Mouse (Mus musculus) MEL (cell line): ENCODE results near the gene Ghr. TPM values are rescaled to one million over a fixed set of nuclear protein-coding genes. Genes with fewer than 3 reads are reported as not detected.

ENCODE experiments used
- DNase-seq: peaks from one replicate; pipeline ENCODE4 v3.0.0; 2011; ENCODE audit warnings: low read depth, low spot score
- H3K27ac ChIP-seq: 2 replicates; pipeline ENCODE4 v1.5.1; 2012; ENCODE audit warnings: low read depth, mild to moderate bottlenecking, control low read depth, low read length, moderate library complexity; ENCODE audit not compliant: control insufficient read depth
- H3K27me3 ChIP-seq, 2 experiments: fragments of 150-350 bp in 1 of 2; sonication (generic) in 1 of 2; 2 replicates each; pipeline ENCODE4 v1.6.1; 2012; ENCODE audit warnings: low read length in 2 of 2, mild to moderate bottlenecking in 2 of 2, improper control_type of control experiment in 1 of 2, moderate library complexity in 1 of 2; ENCODE audit not compliant: insufficient read depth in 2 of 2, control insufficient read depth in 1 of 2
- H3K36me3 ChIP-seq, 2 experiments: 2 replicates each; pipeline ENCODE4 v1.6.1; 2012 to 2014; ENCODE audit warnings: low read length in 2 of 2, improper control_type of control experiment in 1 of 2, inconsistent platforms in 1 of 2, mild to moderate bottlenecking in 1 of 2; ENCODE audit not compliant: insufficient read depth in 2 of 2, control insufficient read depth in 1 of 2
- H3K4me1 ChIP-seq, 2 experiments: fragments of 150-350 bp in 1 of 2; sonication (generic) in 1 of 2; 2 replicates each; pipeline ENCODE4 v1.6.1; 2012; ENCODE audit warnings: low read length in 2 of 2, improper control_type of control experiment in 1 of 2, mild to moderate bottlenecking in 1 of 2; ENCODE audit not compliant: insufficient read depth in 2 of 2, control insufficient read depth in 1 of 2
- H3K4me3 ChIP-seq, 2 experiments: fragments of 150-350 bp in 1 of 2; sonication (generic) in 1 of 2; 2 replicates each; pipeline ENCODE4 v1.5.1; 2012; ENCODE audit warnings: low read depth in 2 of 2, low read length in 2 of 2, mild to moderate bottlenecking in 2 of 2, moderate library complexity in 2 of 2, control low read depth in 1 of 2, improper control_type of control experiment in 1 of 2; ENCODE audit not compliant: control insufficient read depth in 1 of 2, insufficient read depth in 1 of 2
- H3K79me2 ChIP-seq: 2 replicates; pipeline ENCODE4 v1.6.1; 2012; ENCODE audit warnings: mild to moderate bottlenecking, low read length, moderate library complexity; ENCODE audit not compliant: control insufficient read depth, poor library complexity, insufficient read depth
- H3K9ac ChIP-seq: 2 replicates; pipeline ENCODE4 v1.6.1; 2012; ENCODE audit warnings: low read depth, mild to moderate bottlenecking, control low read depth, low read length, moderate library complexity; ENCODE audit not compliant: control insufficient read depth, poor library complexity, severe bottlenecking
- H3K9me3 ChIP-seq: fragments of 150-350 bp; sonication (generic); replicated peaks from 2 replicates; pipeline ENCODE4 v1.6.1; 2012; ENCODE audit warnings: mild to moderate bottlenecking, low read length, improper control_type of control experiment, moderate library complexity; ENCODE audit not compliant: insufficient read depth
- BHLHE40 ChIP-seq: IDR thresholded peaks from 2 replicates; pipeline ENCODE4 v1.6.1; 2012; ENCODE audit warnings: low read depth, mild to moderate bottlenecking, inconsistent platforms, low read length, improper control_type of control experiment, borderline replicate concordance
- CHD1 ChIP-seq: IDR thresholded peaks from 2 replicates; pipeline ENCODE4 v1.6.1; 2012; ENCODE audit warnings: low read depth, mild to moderate bottlenecking, inconsistent platforms, low read length, improper control_type of control experiment
- CTCF ChIP-seq, 3 experiments: IDR thresholded peaks in 2 of 3; conservative IDR thresholded peaks in 1 of 3; 2 replicates each; pipeline ENCODE4 v1.5.1; 2011 to 2012; ENCODE audit warnings: low read length in 3 of 3, low read depth in 2 of 3, mild to moderate bottlenecking in 2 of 3, improper control_type of control experiment in 1 of 3, inconsistent platforms in 1 of 3, mixed read lengths in 1 of 3, moderate library complexity in 1 of 3; ENCODE audit not compliant: control insufficient read depth in 1 of 3, insufficient read depth in 1 of 3, poor library complexity in 1 of 3, severe bottlenecking in 1 of 3
- E2F4 ChIP-seq: IDR thresholded peaks from 2 replicates; pipeline ENCODE4 v1.6.1; 2011; ENCODE audit warnings: low read depth, low read length, improper control_type of control experiment, borderline replicate concordance
- GABPA ChIP-seq: IDR thresholded peaks from 2 replicates; pipeline ENCODE4 v1.6.1; 2012; ENCODE audit warnings: low read depth, mild to moderate bottlenecking, inconsistent platforms, low read length, improper control_type of control experiment, moderate library complexity
- GATA1 ChIP-seq: IDR thresholded peaks from 2 replicates; pipeline ENCODE4 v1.6.1; 2011; ENCODE audit warnings: low read depth, low read length, improper control_type of control experiment
- HCFC1 ChIP-seq: IDR thresholded peaks from 2 replicates; pipeline ENCODE4 v1.6.1; 2012; ENCODE audit warnings: low read depth, mild to moderate bottlenecking, inconsistent platforms, low read length, improper control_type of control experiment, moderate library complexity
- JUND ChIP-seq: IDR thresholded peaks from 2 replicates; pipeline ENCODE4 v1.6.1; 2011; ENCODE audit warnings: low read depth, mild to moderate bottlenecking, improper control_type of control experiment, low read length
- MAFK ChIP-seq: IDR thresholded peaks from 2 replicates; pipeline ENCODE4 v1.6.1; 2011; ENCODE audit warnings: low read depth, mild to moderate bottlenecking, low read length, improper control_type of control experiment, borderline replicate concordance
- MAZ ChIP-seq: IDR thresholded peaks from 2 replicates; pipeline ENCODE4 v1.6.1; 2012; ENCODE audit warnings: low read depth, mild to moderate bottlenecking, inconsistent platforms, low read length, improper control_type of control experiment
- MEF2A ChIP-seq: IDR thresholded peaks from 2 replicates; pipeline ENCODE4 v1.6.1; 2014; ENCODE audit warnings: low read depth, mild to moderate bottlenecking, inconsistent platforms, low read length, improper control_type of control experiment; ENCODE audit not compliant: poor library complexity, insufficient replicate concordance, severe bottlenecking; ENCODE audit errors: extremely low read depth
- MYB ChIP-seq: IDR thresholded peaks from 2 replicates; pipeline ENCODE4 v1.6.1; 2011; ENCODE audit warnings: mild to moderate bottlenecking, low read depth, low read length, improper control_type of control experiment
- MYC ChIP-seq: IDR thresholded peaks from 2 replicates; pipeline ENCODE4 v1.6.1; 2011; ENCODE audit warnings: low read depth, mild to moderate bottlenecking, low read length, improper control_type of control experiment, moderate library complexity
- NELFE ChIP-seq: IDR thresholded peaks from 2 replicates; pipeline ENCODE4 v1.6.1; 2011; ENCODE audit warnings: low read depth, low read length, improper control_type of control experiment
- NRF1 ChIP-seq: IDR thresholded peaks from 2 replicates; pipeline ENCODE4 v1.6.1; 2014; ENCODE audit warnings: low read depth, mild to moderate bottlenecking, inconsistent platforms, low read length, improper control_type of control experiment, moderate library complexity; ENCODE audit not compliant: poor library complexity, insufficient read depth, severe bottlenecking
- POLR2AphosphoS5 ChIP-seq: IDR thresholded peaks from 2 replicates; pipeline ENCODE4 v1.6.1; 2012; ENCODE audit warnings: low read depth, borderline replicate concordance, mild to moderate bottlenecking, inconsistent platforms, low read length, moderate library complexity, mixed read lengths
- RAD21 ChIP-seq: IDR thresholded peaks from 2 replicates; pipeline ENCODE4 v1.6.1; 2011; ENCODE audit warnings: mild to moderate bottlenecking, low read depth, low read length, improper control_type of control experiment
- SIN3A ChIP-seq: IDR thresholded peaks from 2 replicates; pipeline ENCODE4 v1.6.1; 2012; ENCODE audit warnings: low read length, improper control_type of control experiment, inconsistent platforms
- TAL1 ChIP-seq: IDR thresholded peaks from 2 replicates; pipeline ENCODE4 v1.6.1; 2012; ENCODE audit warnings: mild to moderate bottlenecking, inconsistent platforms, low read length, moderate library complexity, mixed read lengths
- USF1 ChIP-seq: IDR thresholded peaks from 2 replicates; pipeline ENCODE4 v1.6.1; 2014; ENCODE audit warnings: low read depth, mild to moderate bottlenecking, inconsistent platforms, low read length, improper control_type of control experiment, moderate library complexity
- USF2 ChIP-seq, 2 experiments: IDR thresholded peaks; 2 replicates each; pipeline ENCODE4 v1.6.1; 2011 to 2012; ENCODE audit warnings: improper control_type of control experiment in 2 of 2, low read length in 2 of 2, borderline replicate concordance in 1 of 2, inconsistent platforms in 1 of 2, low read depth in 1 of 2, mild to moderate bottlenecking in 1 of 2; ENCODE audit not compliant: insufficient read depth in 1 of 2
- ZC3H11A ChIP-seq: IDR thresholded peaks from 2 replicates; pipeline ENCODE4 v1.6.1; 2012; ENCODE audit warnings: low read depth, mild to moderate bottlenecking, inconsistent platforms, low read length, improper control_type of control experiment
- ZMIZ1 ChIP-seq: IDR thresholded peaks from 2 replicates; pipeline ENCODE4 v1.6.1; 2012; ENCODE audit warnings: low read depth, mild to moderate bottlenecking, inconsistent platforms, low read length, improper control_type of control experiment, moderate library complexity
- ZNF384 ChIP-seq: IDR thresholded peaks from 2 replicates; pipeline ENCODE4 v1.6.1; 2012; ENCODE audit warnings: low read depth, mild to moderate bottlenecking, inconsistent platforms, low read length, improper control_type of control experiment
- polyA plus RNA-seq, 2 experiments: library from polyadenylated mRNA; stranded (reverse) in 1 of 2; unstranded in 1 of 2; fragments of >175 nt in 1 of 2; fragments of >200 nt in 1 of 2; gene quantifications; 2 replicates each; pipeline versions ENCODE4 v1.2.1 to v1.2.4; 2012; ENCODE audit warnings: low replicate concordance in 2 of 2, low read depth in 1 of 2; ENCODE audit not compliant: insufficient read length in 2 of 2, insufficient read depth in 1 of 2, missing spikeins in 1 of 2
- total RNA-seq: library from RNA; depleted of rRNA; stranded (reverse); fragments of 300-350 nt; gene quantifications from 2 replicates; pipeline ENCODE4 v1.2.3, GENCODE M21; 2012

The Ghr gene
- total and polyA plus RNA-seq, 3 experiments, result 0.07 TPM; not detected in 2

GRCm38 (mm10) chr15:3445285-3445909 is 137.9 kb downstream of the Ghr start:
- DNase-seq, result no peak
- no peaks in the 10 kb centered on the region for H3K79me2 ChIP-seq
- no peak overlapping the region for H3K27ac ChIP-seq
- TF ChIP-seq E2F4, result no peak
- no peak for TF ChIP-seq MEF2A
- no peak for TF ChIP-seq NRF1
- H3K36me3 ChIP-seq, result no peaks in the 10 kb centered on the region
- H3K4me3 ChIP-seq, result no peak overlapping the region
- no peak overlapping the region for H3K9ac ChIP-seq
- no peaks in the 10 kb centered on the region for H3K27me3 ChIP-seq
- no peaks in the 10 kb centered on the region for H3K4me1 ChIP-seq
- H3K9me3 ChIP-seq, result no peaks in the 10 kb centered on the region

GRCm38 (mm10) chr15:3444448-3445020 is 138.8 kb downstream of the Ghr start:
- H3K9ac ChIP-seq, result no peak overlapping the region
- DNase-seq, result no peak
- no peaks in the 10 kb centered on the region for H3K27me3 ChIP-seq

DNA sequence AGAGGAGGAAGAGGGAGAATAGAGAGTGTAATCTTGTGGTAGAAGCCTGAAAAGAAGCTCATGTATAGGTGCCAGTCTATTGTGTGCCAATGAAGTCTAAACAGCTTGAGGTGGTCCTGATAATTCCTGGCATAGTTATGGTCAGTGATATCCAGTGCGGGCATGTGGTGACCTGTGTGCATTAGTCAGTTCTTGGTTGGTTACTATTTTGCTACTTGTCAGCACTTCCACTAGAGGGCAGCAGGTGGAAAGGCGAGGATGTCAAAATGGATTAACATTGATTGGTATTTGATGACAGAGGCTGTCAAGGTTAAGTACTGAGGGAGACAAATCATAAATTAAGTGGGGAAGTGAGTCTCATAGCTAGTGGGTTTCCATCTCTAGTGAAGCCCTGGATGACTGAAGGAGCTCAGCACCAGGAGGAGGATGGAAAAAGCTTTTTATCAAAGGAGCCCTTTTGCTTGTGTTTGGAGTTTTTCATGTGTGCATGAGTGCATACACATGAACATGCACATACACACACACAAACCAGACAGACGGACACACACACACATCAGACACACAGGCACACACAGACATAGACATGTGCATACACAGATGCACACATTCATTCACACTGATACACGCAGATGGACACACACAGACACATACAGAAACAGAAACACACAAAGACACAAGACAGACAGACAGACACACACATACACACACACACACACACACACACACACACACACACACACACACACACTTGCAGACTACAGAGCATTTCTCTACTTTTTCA is 141.6 kb downstream of the Ghr start:
- Histone ChIP-seq H3K27ac (no peak overlapping the region), H3K27me3 (no peaks in the 10 kb centered on the region), H3K4me1 (no peaks in the 10 kb centered on the region), H3K9ac (no peak overlapping the region), H3K36me3 (no peaks in the 10 kb centered on the region), H3K4me3 (no peak overlapping the region), H3K9me3 (no peaks in the 10 kb centered on the region), H3K79me2 (no peaks in the 10 kb centered on the region)
- peak; percentile 31 for DNase-seq
- TF ChIP-seq ZMIZ1 (no peak), MAFK (no peak), BHLHE40 (no peak), MYB (no peak), RAD21 (peak; percentile 59), CTCF (IDR thresholded peaks at IDR 0.05 in 2 of 3, conservative IDR thresholded peaks at IDR 0.05 in 1 of 3; ENCODE audit: control insufficient read depth in 1 of 3, insufficient read depth in 1 of 3, low read depth in 2 of 3, low read length in 3 of 3, poor library complexity in 1 of 3, severe bottlenecking in 1 of 3) (peak; percentile 48 to 64 (median 60)), ZC3H11A (peak; percentile 23; the same call in 1 of the 2 replicates), MEF2A (no peak), ZNF384 (no peak), USF2 (IDR thresholded peaks at IDR 0.05; ENCODE audit: borderline replicate concordance in 1 of 2, insufficient read depth in 1 of 2, low read depth in 1 of 2, low read length in 2 of 2) (no peak), TAL1 (no peak), GATA1 (no peak), POLR2AphosphoS5 (no peak), MYC (no peak), NELFE (no peak), USF1 (no peak)

More at GRCm38 (mm10) chr15:3444448-3445020, 138.8 kb downstream of the Ghr start:
- no peaks in the 10 kb centered on the region for H3K36me3 ChIP-seq
- TF ChIP-seq CTCF (IDR thresholded peaks at IDR 0.05 in 2 of 3, conservative IDR thresholded peaks at IDR 0.05 in 1 of 3; ENCODE audit: control insufficient read depth in 1 of 3, insufficient read depth in 1 of 3, low read depth in 2 of 3, low read length in 3 of 3, poor library complexity in 1 of 3, severe bottlenecking in 1 of 3) (no peak), CHD1 (no peak), JUND (no peak), HCFC1 (no peak), MYB (no peak), SIN3A (no peak), GABPA (no peak), MAZ (no peak)
- H3K4me1 ChIP-seq, result no peaks in the 10 kb centered on the region
- H3K4me3 ChIP-seq, result no peak overlapping the region
- no peak overlapping the region for H3K27ac ChIP-seq
- no peaks in the 10 kb centered on the region for H3K9me3 ChIP-seq
- no peaks in the 10 kb centered on the region for H3K79me2 ChIP-seq
